Mouse (Mus musculus) MEL (cell line): ENCODE measurements around the gene Shisa9.

ENCODE experiments used
- CHD2 ChIP-seq: IDR thresholded peaks from 2 replicates; pipeline ENCODE4 v1.6.1; 2011; ENCODE audit warnings: low read length, improper control_type of control experiment
- CTCF ChIP-seq, 3 experiments: IDR thresholded peaks in 2 of 3; conservative IDR thresholded peaks in 1 of 3; 2 replicates each; pipeline ENCODE4 v1.5.1; 2011 to 2012; ENCODE audit warnings: low read length in 3 of 3, low read depth in 2 of 3, mild to moderate bottlenecking in 2 of 3, improper control_type of control experiment in 1 of 3, inconsistent platforms in 1 of 3, mixed read lengths in 1 of 3, moderate library complexity in 1 of 3; ENCODE audit not compliant: control insufficient read depth in 1 of 3, insufficient read depth in 1 of 3, poor library complexity in 1 of 3, severe bottlenecking in 1 of 3
- E2F4 ChIP-seq: IDR thresholded peaks from 2 replicates; pipeline ENCODE4 v1.6.1; 2011; ENCODE audit warnings: low read depth, low read length, improper control_type of control experiment, borderline replicate concordance
- ETS1 ChIP-seq: IDR thresholded peaks from 2 replicates; pipeline ENCODE4 v1.6.1; 2012; ENCODE audit warnings: low read depth, mild to moderate bottlenecking, inconsistent platforms, low read length, improper control_type of control experiment, moderate library complexity
- MAFK ChIP-seq: IDR thresholded peaks from 2 replicates; pipeline ENCODE4 v1.6.1; 2011; ENCODE audit warnings: low read depth, mild to moderate bottlenecking, low read length, improper control_type of control experiment, borderline replicate concordance
- NELFE ChIP-seq: IDR thresholded peaks from 2 replicates; pipeline ENCODE4 v1.6.1; 2011; ENCODE audit warnings: low read depth, low read length, improper control_type of control experiment
- POLR2AphosphoS2 ChIP-seq: IDR thresholded peaks from 2 replicates; pipeline ENCODE4 v1.6.1; 2011; ENCODE audit warnings: low read length, improper control_type of control experiment
- USF2 ChIP-seq, 2 experiments: IDR thresholded peaks; 2 replicates each; pipeline ENCODE4 v1.6.1; 2011 to 2012; ENCODE audit warnings: improper control_type of control experiment in 2 of 2, low read length in 2 of 2, borderline replicate concordance in 1 of 2, inconsistent platforms in 1 of 2, low read depth in 1 of 2, mild to moderate bottlenecking in 1 of 2; ENCODE audit not compliant: insufficient read depth in 1 of 2
- ZC3H11A ChIP-seq: IDR thresholded peaks from 2 replicates; pipeline ENCODE4 v1.6.1; 2012; ENCODE audit warnings: low read depth, mild to moderate bottlenecking, inconsistent platforms, low read length, improper control_type of control experiment

DNA sequence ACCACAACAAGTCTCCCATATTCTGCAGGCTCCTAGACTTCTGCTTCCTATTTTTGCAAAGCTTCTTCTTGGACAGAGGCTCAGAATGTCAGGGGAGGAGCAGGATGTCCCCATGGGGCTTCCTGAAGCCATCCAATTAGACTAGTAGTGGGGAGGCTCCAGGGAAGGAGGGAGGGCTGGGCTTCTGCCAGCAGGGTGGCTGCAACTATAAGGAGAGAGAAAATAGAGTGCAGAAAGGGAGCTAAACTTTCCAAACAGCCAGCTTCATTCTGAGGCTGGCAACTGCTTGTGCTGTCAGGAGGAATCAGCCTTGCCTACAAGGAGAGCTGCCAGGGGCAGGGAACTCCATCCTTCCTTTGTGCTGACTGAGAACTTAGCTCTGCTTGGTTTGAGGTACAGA is 162.8 kb downstream of the Shisa9 start:
- TF ChIP-seq MAFK (no peak), POLR2AphosphoS2 (no peak), CTCF (IDR thresholded peaks at IDR 0.05 in 2 of 3, conservative IDR thresholded peaks at IDR 0.05 in 1 of 3; ENCODE audit: control insufficient read depth in 1 of 3, insufficient read depth in 1 of 3, low read depth in 2 of 3, low read length in 3 of 3, poor library complexity in 1 of 3, severe bottlenecking in 1 of 3) (no peak), ZC3H11A (no peak), ETS1 (no peak), NELFE (no peak), E2F4 (no peak), USF2 (IDR thresholded peaks at IDR 0.05; ENCODE audit: borderline replicate concordance in 1 of 2, insufficient read depth in 1 of 2, low read depth in 1 of 2, low read length in 2 of 2) (no peak), CHD2 (no peak)
